Mouse (Mus musculus): ENCODE data around the gene Neurod1.

Gene Neurod1

DNA sequence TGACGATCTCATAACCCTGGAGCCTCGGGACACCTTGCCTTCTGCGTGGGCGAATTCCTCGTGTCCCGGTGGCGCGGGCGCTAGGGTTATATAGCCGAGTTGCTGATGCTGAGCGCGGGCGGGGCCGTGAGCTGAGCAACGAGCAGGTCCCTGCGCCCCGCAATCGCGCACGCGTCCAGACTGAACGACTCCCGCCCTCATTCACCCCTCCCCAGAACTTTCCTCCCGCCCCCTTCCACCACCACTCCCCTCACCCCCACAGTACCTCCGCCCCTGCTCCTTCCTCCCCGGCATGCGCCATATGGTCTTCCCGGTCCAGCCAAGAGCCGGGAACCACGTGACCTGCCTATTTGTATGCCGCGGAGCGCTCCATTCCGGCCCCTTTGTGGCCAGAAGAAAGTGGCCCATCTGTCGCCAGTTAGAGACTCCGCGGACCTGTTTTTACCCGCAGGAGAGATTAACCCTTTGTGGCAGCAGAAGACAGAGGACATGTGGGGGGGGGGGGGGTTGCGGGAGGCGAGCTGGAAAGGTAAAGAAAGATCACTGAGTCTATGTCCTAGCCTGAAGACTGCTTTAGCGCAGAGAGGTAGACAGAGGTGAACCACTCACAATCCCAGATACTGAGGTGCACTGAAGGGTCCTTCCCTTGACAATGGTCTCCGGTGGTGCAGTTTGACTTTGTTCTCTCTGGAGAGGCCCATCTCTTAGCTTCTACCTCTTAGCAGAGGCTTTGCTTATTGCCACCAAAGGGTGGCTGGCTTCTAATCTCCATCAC lies at the start of gene Neurod1, which contains the start of gene Cerkl:
TSS of gene Neurod1 (minus strand) at position 177 of the 775 bp plus-strand sequence.
TSS of gene Cerkl (minus strand) at position 211 of the 775 bp plus-strand sequence.
- DNase-seq (ENCODE audit: low read depth), result no peak

DNA sequence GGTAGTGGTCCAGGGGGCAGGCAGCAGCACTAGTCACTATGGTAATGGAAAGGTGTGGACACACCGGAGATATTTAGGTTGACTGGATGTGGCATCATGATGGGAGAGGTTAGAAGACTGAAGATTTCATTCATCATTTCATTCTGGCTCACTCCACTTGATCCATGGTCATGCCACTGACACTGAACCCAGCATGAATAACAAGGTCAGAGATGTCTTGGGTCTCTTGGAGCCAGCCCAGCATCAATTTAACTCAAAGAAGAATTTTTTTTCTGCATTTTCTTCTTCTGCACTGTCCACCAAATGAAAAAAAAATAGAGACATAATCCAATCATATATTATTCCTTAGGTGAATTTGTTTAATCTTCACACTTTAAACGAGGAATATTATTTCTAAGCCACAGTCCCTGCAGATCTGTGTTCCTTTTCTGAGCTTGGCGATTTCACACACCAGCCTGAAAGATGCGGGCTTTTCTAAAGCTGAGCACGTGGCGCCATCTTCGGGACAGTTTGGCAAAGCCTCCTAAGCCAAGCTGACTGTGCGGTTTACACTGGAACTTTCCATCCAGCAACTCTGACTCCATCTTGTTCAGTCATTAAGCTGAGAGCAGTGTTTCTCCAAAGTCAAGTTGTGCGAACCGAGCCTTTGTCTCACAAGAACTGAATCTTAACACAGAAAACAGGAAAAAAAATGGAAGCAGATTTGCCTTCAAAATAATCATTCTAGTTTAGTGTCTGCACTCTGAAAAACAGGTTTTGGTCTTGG lies 42.6 kb upstream of the Neurod1 start:
- peak; percentile 63 for DNase-seq (ENCODE audit: low read depth)

DNA sequence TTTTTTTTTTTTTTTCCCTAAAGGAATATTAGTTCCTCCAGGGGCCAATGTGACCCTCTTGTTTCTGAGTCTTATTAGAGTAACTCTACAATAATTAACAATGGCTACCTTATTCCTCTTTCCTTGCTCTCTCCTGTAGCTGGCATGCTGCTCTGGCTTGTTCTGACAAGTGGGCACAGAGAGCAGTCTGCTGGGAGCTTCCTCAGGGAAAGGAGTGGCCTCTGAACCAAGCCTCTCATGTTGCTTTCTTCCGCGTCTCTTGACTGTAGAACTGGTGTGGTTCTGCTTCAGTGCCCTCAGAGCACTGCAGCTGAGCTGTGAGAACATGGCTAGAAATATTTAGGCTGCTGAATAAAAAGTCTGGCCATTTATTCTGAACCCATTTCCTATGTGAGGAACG lies 28.6 kb upstream of the Neurod1 start:
- no peak for DNase-seq (ENCODE audit: low read depth)

DNA sequence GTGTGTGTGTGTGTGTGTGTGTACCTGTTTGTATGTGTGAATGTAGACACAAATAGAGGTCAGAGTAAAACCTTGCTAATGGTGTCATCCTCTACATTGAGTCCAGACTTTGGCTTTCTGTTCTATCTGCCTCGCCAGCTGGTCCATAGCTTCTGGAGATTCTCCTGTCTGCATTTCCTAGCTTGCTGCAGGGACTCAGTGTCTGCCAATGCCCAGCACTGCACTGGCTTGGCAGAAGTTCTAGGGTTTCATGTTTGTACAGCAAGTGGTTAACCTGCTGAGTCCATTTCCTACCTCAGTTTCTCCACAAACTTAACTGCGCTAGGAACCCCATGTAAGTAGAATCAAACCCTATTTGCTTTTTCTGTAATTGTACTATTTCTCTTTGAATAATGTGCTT lies 26.0 kb upstream of the Neurod1 start:
- DNase-seq (ENCODE audit: low read depth), result no peak

DNA sequence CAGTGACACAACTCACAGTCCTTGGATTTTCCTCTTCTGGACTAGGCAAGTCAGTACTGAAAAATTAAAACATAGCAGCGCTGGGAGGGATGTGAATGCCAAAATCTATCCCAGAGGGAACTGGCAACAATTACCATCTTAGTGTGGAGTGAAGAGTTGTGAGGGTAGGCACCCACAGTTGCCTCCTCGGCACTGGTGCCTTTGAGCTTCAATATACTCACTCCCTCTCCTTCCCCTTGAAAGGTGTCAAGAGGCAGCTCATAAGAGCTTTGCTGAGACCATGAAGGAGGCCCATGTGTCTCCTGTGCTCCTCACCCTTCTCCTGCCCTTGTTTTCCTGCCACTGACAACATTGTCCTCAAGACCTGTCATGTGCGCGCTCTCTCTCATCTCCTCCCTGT lies 5.9 kb upstream of the Neurod1 start:
- DNase-seq (ENCODE audit: low read depth), result no peak

DNA sequence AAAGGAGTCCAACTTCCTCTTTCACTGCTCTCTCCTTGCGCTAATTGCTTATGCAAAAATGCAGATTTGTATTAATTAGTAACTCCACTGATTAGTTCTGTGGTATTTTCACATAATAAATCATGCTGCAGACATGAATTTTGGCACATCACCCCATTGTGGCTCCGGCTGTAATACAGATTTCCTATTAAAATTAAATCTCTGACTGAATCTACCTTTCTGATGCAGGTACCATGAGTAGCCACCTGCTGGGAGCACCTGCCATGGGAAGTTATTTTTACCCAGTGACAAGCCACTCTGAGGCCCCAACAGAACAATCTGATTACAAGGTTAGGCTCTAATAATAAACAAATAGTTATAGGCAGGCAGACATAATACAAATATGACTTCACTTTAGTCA lies 5.3 kb upstream of the Neurod1 start:
- no peak for DNase-seq (ENCODE audit: low read depth)

DNA sequence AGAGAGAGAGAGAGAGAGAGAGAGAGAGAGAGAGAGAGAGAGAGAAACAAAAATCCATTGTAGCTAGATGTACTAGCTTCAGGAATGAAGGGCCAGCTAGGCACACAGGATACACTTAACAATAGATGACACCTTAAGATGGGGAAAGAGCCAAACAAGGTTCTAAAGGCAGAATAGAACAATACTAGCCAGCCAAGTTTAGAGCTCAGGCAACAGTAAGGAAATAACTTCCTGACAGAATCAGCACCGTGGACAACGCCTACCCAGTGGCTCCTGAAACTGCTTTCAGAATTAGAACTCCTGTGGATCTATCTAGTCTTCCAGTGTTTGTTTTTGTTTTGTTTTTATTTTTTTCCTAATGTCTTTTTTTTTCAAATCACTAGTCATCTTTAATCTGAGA lies 4.0 kb upstream of the Neurod1 start:
- DNase-seq (ENCODE audit: low read depth), result no peak

DNA sequence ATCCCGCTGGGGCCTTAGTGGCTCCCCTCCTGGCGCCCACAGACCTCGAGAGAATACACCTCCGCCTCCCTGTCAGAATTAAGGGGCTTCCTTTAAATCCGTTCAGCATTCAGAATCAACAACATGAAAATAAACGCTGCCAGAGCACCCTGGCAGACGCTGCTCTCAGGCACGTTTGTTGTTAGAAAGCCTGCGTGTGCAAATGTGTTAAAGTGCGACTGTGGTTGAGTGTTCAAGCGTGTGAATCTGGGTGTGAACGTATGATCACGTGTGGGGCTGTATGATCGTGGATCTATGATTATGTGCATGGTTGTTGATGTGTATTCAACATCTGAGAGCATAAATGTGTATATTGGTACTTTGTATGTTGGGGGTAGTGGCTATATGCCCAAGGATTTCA lies 3.6 kb upstream of the Neurod1 start:
- no peak for DNase-seq (ENCODE audit: low read depth)

DNA sequence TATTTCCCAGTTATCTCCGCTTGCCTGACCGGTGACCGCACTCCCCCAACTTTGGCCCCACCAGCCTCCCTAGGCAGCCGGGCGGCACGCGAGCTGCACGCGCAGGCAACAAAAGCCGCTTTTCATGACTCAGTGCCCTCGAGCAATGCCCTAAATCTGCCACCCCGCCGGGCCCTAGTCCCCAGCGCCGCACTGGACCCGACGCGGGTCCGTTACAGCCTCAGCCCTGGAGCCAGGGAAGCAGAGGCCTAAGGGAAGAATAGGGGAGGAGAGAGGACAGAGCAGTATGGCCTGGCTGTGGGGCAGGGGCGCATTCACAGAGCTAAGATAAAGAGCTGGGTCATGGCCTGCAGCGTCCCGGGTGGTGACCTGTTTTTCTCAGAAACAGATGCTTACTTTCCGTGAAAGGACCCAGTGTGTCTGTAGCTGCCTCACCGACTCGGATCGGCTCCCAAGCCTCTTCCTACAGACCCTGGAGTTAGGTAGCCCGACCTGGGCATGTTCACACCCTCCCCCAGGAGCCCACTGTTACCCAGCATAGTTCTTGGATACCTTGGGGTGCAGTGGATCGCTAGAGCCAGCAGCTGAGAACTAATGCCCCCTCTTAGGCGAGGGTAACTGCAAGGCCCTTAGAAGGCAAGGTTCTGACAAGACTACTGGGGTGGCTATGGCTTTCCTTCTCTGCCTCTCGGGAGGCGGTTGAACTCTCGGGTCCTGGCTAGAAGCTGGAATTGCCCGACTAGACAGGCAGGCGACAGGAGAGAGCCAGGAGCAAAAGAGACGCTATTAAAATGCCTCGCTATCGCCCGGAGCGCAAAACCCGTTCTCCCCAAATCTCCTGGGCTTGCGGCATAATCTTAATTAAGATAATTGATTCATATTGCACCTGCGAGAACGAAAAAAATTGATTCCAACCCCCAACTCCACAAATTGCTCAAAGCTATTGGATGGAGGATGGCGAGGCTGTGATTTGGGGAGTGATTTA lies 2.8 kb upstream of the Neurod1 start:
- DNase-seq (ENCODE audit: low read depth), result no peak

DNA sequence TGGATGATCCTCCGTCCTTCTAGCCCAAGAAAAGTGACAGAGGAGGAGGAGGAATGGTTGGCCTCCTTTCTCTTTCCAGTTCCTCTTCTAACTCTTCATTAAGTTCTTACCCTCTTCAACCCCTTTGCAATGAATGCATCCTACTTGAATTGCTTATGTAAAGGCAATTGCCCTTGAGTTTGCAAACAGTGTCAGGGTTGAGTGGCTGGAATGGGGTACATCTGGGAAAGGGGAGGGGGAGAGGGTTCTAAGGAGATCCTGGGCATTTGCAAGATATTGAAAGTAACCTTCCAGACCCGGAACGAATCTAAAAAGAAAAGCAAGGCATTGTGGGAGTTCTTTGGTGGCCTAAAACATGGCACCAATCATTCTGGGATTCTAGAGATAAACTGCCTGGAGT lies 1.4 kb upstream of the Neurod1 start:
- no peak for DNase-seq (ENCODE audit: low read depth)

DNA sequence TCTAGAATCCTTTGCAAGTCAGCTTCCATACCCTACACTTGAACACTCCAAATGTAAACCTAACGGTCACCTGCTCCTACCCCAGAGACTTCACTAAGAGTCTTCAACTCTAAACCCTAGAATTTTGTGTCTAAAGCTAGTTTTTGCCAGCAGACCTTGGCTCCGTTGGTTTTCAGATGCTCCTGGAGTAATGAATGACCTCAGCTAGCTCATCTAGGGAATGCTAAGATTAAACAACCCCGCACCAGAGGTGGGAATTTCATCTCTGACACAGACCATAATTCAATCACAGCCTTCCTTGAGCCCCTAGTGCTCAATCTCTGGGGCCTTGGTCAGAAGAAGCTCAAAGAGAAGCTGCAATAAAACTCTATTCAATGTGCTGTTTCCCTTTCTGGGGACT lies 883 bp upstream of the Neurod1 start:
- no peak for DNase-seq (ENCODE audit: low read depth)

DNA sequence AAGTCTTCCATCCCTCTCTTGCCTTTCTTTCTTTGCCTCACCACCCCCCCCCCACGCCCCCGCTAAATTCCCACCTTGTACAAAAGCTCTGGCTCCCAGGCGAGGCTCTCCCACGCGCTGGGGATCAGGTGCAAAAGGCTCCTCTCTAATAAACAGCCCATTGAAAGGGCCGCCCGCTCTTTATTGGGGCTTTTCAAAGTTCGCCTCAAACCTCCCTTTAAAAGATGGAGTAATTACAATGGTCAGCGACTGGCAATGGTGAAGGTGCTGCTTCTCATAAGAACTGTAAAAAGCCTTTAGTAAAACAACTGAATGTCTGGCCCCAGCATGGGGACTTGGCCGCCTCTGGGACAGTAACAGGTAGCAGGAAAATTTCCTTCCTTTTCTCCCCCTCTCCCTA lies 905 bp downstream of the Neurod1 start:
- DNase-seq (ENCODE audit: low read depth), result no peak

DNA sequence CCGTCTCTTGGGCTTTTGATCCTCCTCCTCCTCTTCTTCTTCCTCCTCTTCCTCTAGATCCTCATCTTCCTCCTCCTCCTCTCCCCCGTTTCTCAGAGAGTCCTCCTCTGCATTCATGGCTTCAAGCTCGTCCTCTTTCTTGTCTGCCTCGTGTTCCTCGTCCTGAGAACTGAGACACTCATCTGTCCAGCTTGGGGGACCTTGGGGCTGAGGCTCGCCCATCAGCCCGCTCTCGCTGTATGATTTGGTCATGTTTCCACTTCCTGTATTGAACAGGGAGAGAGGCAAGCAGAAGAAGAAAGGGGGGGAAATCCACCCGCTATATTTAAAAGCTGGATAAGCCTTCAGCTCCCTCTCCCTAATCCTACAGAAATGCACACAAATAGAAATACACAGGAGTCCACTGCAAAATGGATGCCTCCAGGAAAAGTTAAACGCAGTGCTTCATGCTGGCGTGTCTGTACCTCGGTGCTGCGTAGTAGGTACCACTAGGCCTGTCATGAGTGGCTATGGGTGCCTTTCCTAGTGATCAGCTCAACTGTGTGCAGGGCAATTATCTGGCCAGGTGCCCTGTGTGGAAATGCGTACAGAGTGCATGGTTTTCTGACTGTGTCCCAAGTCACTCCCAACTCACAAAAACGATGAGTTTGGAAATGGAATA lies 1.6 kb downstream of the Neurod1 start:
- DNase-seq (ENCODE audit: low read depth), result no peak

DNA sequence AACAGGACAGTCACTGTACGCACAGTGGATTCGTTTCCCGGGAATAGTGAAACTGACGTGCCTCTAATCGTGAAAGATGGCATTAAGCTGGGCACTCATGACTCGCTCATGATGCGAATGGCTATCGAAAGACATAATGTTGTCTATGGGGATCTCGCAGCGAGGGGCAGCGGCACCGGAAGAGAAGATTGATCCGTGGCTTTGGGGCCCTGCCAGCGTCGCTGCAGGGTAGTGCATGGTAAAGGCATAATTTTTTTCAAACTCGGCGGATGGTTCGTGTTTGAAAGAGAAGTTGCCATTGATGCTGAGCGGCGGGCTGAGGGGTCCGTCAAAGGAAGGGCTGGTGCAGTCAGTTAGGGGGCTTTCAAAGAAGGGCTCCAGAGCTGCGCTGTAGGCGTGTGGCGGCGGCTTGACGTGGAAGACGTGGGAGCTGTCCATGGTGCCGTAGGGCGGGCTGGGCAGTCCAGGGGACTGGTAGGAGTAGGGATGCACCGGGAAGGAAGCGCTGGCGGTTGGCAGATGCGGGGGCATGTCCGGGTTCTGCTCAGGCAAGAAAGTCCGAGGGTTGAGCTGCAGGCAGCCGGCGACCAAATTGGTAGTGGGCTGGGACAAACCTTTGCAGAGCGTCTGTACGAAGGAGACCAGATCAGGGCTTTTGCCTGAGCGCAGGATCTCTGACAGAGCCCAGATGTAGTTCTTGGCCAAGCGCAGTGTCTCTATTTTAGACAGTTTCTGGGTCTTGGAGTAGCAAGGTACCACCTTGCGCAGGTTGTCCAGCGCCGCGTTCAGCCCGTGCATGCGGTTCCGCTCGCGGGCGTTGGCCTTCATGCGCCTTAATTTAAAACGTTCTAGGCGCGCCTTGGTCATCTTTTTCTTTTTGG lies 2.4 kb downstream of the Neurod1 start:
- DNase-seq (ENCODE audit: low read depth), result no peak

DNA sequence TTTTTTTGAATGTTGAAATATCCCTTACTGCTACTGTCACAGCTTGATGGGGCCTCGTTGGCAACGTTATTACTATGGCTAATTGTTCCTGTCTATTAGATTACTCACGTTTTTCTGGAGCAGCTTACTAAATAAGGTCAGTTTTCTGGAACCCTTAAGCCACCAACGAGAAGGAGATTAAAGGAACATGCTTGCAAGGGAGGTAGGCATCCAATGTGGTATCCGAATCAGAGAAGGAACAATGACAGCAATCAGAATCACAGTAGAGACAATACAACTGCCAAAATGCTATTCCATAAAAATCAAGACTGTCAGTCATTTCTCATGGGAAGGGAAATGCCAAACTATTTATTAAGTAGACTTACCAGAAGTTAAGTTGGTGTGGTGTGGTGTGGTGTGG lies 5.1 kb downstream of the Neurod1 start:
- no peak for DNase-seq (ENCODE audit: low read depth)

DNA sequence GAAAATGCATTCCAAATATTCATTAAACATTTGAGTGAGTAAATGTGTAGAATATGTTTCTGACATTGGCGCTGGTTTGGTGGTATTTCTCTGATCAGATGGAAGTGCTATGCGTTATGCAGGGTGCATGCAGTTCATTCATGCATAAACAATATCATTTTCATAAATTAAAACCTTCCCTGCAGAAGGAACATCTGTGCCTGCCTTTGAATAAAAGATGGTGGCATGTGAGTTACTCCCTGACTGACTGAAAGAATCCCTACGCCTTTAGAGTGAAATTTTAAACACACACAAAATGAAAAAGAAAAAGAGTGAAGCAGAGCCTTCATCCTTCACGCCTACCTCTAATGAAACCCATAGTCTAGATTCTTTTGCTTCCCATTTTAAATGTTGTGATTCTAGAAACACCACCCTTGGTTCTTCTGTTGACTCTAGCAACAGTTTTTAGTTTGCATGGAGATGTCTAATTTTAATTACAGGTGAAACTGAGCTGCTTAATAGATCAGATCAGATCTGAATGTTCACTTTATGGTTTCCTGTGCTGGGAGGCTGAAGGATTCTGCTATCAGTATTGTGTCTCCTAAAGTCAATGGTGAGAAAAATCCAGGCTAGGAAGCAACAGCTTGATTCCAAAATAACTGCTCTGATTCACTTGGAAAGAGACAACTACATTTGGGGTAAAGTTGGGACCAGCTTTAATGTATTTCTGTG lies 5.7 kb downstream of the Neurod1 start:
- DNase-seq (ENCODE audit: low read depth), result no peak

DNA sequence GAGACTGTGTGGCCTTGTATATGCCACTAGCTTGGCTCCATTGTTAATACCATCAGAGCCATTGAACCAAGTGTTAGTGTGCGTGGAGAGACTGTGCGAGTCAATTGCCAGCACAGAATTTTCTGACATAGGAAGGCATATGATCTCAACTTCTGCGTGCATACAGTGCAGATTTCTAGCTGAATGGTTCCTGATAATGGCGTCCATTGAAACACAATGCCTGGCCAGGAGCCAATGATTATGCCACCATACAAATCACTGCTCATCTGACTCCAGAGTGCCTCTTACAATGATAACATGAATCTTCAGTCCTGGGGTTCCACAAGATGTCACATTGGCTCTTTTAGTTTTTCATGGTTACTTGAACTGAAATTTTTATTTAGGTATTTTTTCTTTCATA lies 7.2 kb downstream of the Neurod1 start:
- no peak for DNase-seq (ENCODE audit: low read depth)

DNA sequence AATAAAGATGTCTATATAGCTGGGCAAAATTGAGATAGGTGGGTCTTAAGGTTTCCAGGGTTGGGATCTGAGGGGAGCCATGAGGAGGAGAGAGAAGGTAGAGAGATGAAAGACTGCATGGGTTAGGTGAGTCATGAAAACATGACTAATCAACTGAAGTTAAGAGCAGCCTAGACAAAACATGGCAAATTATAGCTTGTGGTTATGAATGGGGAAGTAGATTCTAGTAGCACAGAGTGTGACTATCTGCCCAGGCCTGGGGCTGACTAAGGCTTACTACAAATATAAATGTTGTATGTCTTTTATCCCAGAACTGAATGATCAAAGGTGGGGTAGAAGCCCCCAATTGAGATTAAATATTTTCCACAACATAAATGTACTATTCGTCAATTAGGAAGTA lies 9.4 kb downstream of the Neurod1 start:
- no peak for DNase-seq (ENCODE audit: low read depth)

DNA sequence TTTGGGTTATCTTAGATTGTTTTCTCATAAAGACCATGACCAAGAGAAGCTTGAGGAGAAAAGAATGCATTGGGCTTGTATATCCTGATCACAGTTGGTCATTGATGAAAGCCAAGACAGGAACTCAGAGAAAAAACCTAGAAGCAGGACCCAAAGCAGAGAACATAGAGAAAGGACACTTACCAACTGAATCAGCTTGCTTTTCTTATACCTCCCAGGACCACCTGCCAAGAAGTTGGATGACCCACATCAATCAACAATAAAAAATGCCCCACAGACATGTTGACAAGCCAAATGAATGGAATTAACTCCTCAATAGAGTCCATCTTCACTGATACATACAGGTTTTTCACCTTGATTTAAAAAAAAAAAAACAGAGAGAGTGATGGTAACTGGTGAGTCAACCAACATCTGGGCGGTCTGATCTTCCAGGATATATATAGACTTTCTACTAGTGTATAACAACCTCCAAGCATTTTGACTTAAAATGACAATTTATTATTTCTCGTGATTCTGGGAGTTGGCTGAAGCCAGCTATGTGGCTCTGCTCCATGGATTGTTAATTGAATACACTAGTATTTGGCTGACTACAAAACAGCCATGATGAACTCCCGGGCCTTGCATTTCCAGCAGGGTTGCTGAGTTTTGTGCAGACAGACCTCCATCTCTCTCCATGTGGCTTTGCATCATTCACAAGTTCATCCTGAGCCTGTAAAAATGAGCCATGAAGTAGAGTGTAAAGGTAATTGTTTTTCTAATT lies 12.5 kb downstream of the Neurod1 start:
- no peak for DNase-seq (ENCODE audit: low read depth)
